Mouse (Mus musculus) spleen, adult 2 months (tissue): ENCODE data around the gene Adam23. TPM values are rescaled to one million over a fixed set of nuclear protein-coding genes. Genes with fewer than 3 reads are reported as not detected.

Experiments used
- DNase-seq, 2 experiments: peaks; one replicate each; pipeline versions ENCODE4 v3.0.0 to v3.0.0-alpha.2; 2012 to 2021; ENCODE audit warnings: low spot score in 2 of 2, low read depth in 1 of 2
- H3K27ac ChIP-seq: fragments of 200-500 bp; 2 replicates; pipeline ENCODE4 v1.5.1; 2012; ENCODE audit warnings: low read length, inconsistent platforms; ENCODE audit not compliant: insufficient read depth
- H3K27me3 ChIP-seq: fragments of 200-500 bp; 2 replicates; pipeline ENCODE4 v1.6.1; 2012; ENCODE audit warnings: mild to moderate bottlenecking, moderate library complexity, low read length, inconsistent platforms; ENCODE audit not compliant: control insufficient read depth, insufficient read depth
- H3K36me3 ChIP-seq: fragments of 200-500 bp; 2 replicates; pipeline ENCODE4 v1.6.1; 2012; ENCODE audit warnings: mild to moderate bottlenecking, low read length, inconsistent platforms; ENCODE audit not compliant: control insufficient read depth, insufficient read depth
- H3K4me1 ChIP-seq: fragments of 200-500 bp; 2 replicates; pipeline ENCODE4 v1.6.1; 2011; ENCODE audit warnings: inconsistent platforms; ENCODE audit not compliant: control insufficient read depth, insufficient read depth, insufficient read length
- H3K4me3 ChIP-seq: fragments of 200-500 bp; 2 replicates; pipeline ENCODE4 v1.5.1; 2011; ENCODE audit warnings: mild to moderate bottlenecking, inconsistent platforms; ENCODE audit not compliant: insufficient read depth, insufficient read length; ENCODE audit errors: extremely low read depth
- CTCF ChIP-seq: fragments of 200-500 bp; IDR thresholded peaks from 2 replicates; pipeline ENCODE4 v1.5.1; 2011; ENCODE audit warnings: mild to moderate bottlenecking, inconsistent platforms; ENCODE audit not compliant: insufficient read depth, insufficient read length, insufficient replicate concordance; ENCODE audit errors: extremely low read depth
- POLR2A ChIP-seq: fragments of 200-500 bp; IDR thresholded peaks from 2 replicates; pipeline ENCODE4 v1.6.1; 2011; ENCODE audit warnings: low read depth, low read length, inconsistent platforms
- WGBS: fragments of 180-500 bp; shearing (Covaris S2); methylation state at CpG from one replicate; pipeline ENCODE4 v1.1.7; 2018; 5-methylcytosine and 5-hydroxymethylcytosine counted together
- polyA plus RNA-seq: library from polyadenylated mRNA; depleted of rRNA; stranded (reverse); fragments of >200 nt; gene quantifications from 2 replicates; pipeline ENCODE4 v1.2.3, GENCODE M21; 2012

The Adam23 gene
- polyA plus RNA-seq, 1 experiment = 11.8 TPM

- Histone ChIP-seq H3K4me1 (no peaks in the 10 kb centered on the region), H3K4me3 (no peak overlapping the region), H3K27ac (no peak overlapping the region), H3K36me3 (no peaks in the 10 kb centered on the region), H3K27me3 (no peaks in the 10 kb centered on the region)
- TF ChIP-seq CTCF (no peak), POLR2A (no peak)
- WGBS = 92% methylated on average over 2 of the region's 2 CpGs
- DNase-seq = no peak
These were observed 98.4 kb downstream of the Adam23 start for GRCm38 (mm10) chr1:63544122-63544521.

GRCm38 (mm10) chr1:63553039-63553438 is 107.3 kb downstream of the Adam23 start:
- no peak for TF ChIP-seq CTCF
- no peak for TF ChIP-seq POLR2A
- no peak for DNase-seq
- H3K4me3 ChIP-seq = no peak overlapping the region
- WGBS = 83% methylated on average over 5 of the region's 5 CpGs
- H3K27me3 ChIP-seq = no peaks in the 10 kb centered on the region
- H3K36me3 ChIP-seq = no peaks in the 10 kb centered on the region
- no peak overlapping the region for H3K27ac ChIP-seq
- no peaks in the 10 kb centered on the region for H3K4me1 ChIP-seq

- TF ChIP-seq POLR2A (no peak), CTCF (no peak)
- H3K27me3 ChIP-seq = no peaks in the 10 kb centered on the region
- no peaks in the 10 kb centered on the region for H3K36me3 ChIP-seq
- H3K27ac ChIP-seq = no peak overlapping the region
- H3K4me3 ChIP-seq = no peak overlapping the region
- no peak for DNase-seq
- WGBS = 77% methylated on average over 4 of the region's 4 CpGs
- no peaks in the 10 kb centered on the region for H3K4me1 ChIP-seq
These were observed 116.3 kb downstream of the Adam23 start for GRCm38 (mm10) chr1:63561772-63562520.

GRCm38 (mm10) chr1:63563928-63564327 is 118.2 kb downstream of the Adam23 start:
- no peak overlapping the region for H3K4me3 ChIP-seq
- H3K27ac ChIP-seq = no peak overlapping the region
- 83% methylated on average over 4 of the region's 4 CpGs for WGBS
- no peaks in the 10 kb centered on the region for H3K36me3 ChIP-seq
- H3K4me1 ChIP-seq = no peaks in the 10 kb centered on the region
- no peak for TF ChIP-seq POLR2A
- TF ChIP-seq CTCF = no peak
- no peak for DNase-seq
- H3K27me3 ChIP-seq = no peaks in the 10 kb centered on the region

GRCm38 (mm10) chr1:63566501-63566900 is 120.8 kb downstream of the Adam23 start:
- no peak for DNase-seq
- no peak for TF ChIP-seq POLR2A
- TF ChIP-seq CTCF = no peak
- H3K27ac ChIP-seq = no peak overlapping the region
- WGBS = 69% methylated on average over 7 of the region's 7 CpGs
- no peaks in the 10 kb centered on the region for H3K36me3 ChIP-seq
- no peak overlapping the region for H3K4me3 ChIP-seq
- no peaks in the 10 kb centered on the region for H3K4me1 ChIP-seq
- no peaks in the 10 kb centered on the region for H3K27me3 ChIP-seq

- 24% methylated on average over 4 of the region's 4 CpGs for WGBS
- Histone ChIP-seq H3K4me3 (no peak overlapping the region), H3K36me3 (no peaks in the 10 kb centered on the region), H3K4me1 (no peaks in the 10 kb centered on the region), H3K27ac (no peak overlapping the region), H3K27me3 (no peaks in the 10 kb centered on the region)
- TF ChIP-seq CTCF = no peak
- no peak for TF ChIP-seq POLR2A
- no peak for DNase-seq
These were observed 121.3 kb downstream of the Adam23 start for GRCm38 (mm10) chr1:63567031-63567430.

GRCm38 (mm10) chr1:63572229-63572628 is 126.5 kb downstream of the Adam23 start:
- 87% methylated on average over 7 of the region's 7 CpGs for WGBS
- no peaks in the 10 kb centered on the region for H3K36me3 ChIP-seq
- H3K4me1 ChIP-seq = no peaks in the 10 kb centered on the region
- H3K27me3 ChIP-seq = no peaks in the 10 kb centered on the region
- no peak for TF ChIP-seq CTCF
- TF ChIP-seq POLR2A = no peak
- no peak overlapping the region for H3K27ac ChIP-seq
- DNase-seq = no peak
- no peak overlapping the region for H3K4me3 ChIP-seq
